Mouse (Mus musculus) effector memory CD4-positive, alpha-beta T cell, adult 7 months (primary cell): ENCODE measurements around the gene 9430038I01Rik. TPM values are rescaled to one million over a fixed set of nuclear protein-coding genes. Genes with fewer than 3 reads are reported as not detected.

Source experiments
- polyA plus RNA-seq: library from polyadenylated mRNA; unstranded; fragments of 100-300 nt; shearing (Covaris generic); gene quantifications from one replicate; pipeline ENCODE4 v1.2.1, GENCODE M21; 2017

Gene 9430038I01Rik
- 15.6 TPM for polyA plus RNA-seq

GRCm38 (mm10) chr7:137410337-137411197 lies at the start of gene 9430038I01Rik:
9430038I01Rik (minus strand) TSS chr7:137410762.

DNA sequence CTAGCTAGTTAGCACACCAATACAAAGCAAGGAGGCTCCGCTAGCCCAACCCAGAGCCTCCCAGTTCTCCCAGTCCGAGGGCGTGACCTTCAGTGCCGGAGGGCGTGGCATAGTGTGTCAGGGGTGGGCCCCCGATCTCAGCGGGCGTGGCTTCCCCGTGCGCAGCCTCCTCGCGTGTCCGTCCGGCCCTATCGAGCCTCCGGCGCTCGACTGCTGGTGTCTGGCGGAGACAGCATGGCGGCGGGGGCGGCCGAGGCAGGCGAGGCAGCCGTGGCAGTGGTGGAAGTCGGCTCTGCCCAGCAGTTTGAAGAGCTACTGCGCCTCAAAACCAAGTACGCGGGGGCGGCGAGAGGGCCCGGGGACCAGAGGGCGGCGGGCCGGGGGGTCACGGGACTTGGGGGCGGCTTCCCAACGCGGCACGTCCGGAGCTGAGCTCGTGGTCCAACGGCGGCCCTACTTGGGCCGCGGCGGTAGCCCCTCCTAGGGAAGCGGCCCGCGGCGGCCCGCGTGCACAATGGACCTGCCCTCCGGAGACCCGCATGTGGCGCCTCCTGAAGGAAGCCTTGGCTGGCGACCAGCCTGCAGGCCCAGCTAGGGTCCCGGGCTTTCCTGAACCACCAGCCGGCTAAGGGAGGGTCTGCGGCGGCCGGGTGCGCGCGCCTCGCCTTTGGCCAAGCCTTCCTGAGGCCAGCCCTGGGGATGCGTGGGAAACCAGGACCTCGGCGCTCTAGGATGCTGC lies 27.0 kb upstream of the 9430038I01Rik start, which contains the start of gene Glrx3:
Glrx3 (plus strand) TSS at position 175 of the 739 bp plus-strand sequence.

Other genes with a start within 250 kb of the 9430038I01Rik start
- gene Ebf3, start 96.3 kb downstream of the 9430038I01Rik start, polyA plus RNA-seq: 0.46 TPM
- gene Glrx3, start 26.9 kb upstream of the 9430038I01Rik start, polyA plus RNA-seq: 67.8 TPM